Mouse (Mus musculus) B cell, adult 2 months (primary cell): ENCODE results near the gene Fkbpl.

ENCODE experiments used
- DNase-seq, 2 experiments: peaks; one replicate each; pipeline ENCODE4 v3.0.0; 2022

Gene Fkbpl

GRCm38 (mm10) chr17:34627093-34627942 lies 17.2 kb upstream of the Fkbpl start:
- DNase-seq, result peak; percentile 47

- peak in 1 of 2 experiments; percentile 23 for DNase-seq
These were observed 16.5 kb upstream of the Fkbpl start, which contains the start of gene Ppt2 for GRCm38 (mm10) chr17:34627943-34628643. Gene Ppt2 (minus strand): TSS chr17:34628510.

GRCm38 (mm10) chr17:34628644-34628967 lies 16.0 kb upstream of the Fkbpl start:
- DNase-seq, result no peak

- DNase-seq, result no peak
These were observed 15.3 kb upstream of the Fkbpl start, which contains the start of gene Prrt1 for GRCm38 (mm10) chr17:34629221-34629751. Gene Prrt1 (plus strand): TSS chr17:34629533.

GRCm38 (mm10) chr17:34629796-34630603 lies 14.6 kb upstream of the Fkbpl start:
- DNase-seq, result peak; percentile 27 to 36

GRCm38 (mm10) chr17:34630761-34631301 lies 13.7 kb upstream of the Fkbpl start:
- peak in 1 of 2 experiments; percentile 24 for DNase-seq

GRCm38 (mm10) chr17:34631647-34632046 lies 12.9 kb upstream of the Fkbpl start:
- DNase-seq, result no peak

GRCm38 (mm10) chr17:34632261-34632691 lies 12.3 kb upstream of the Fkbpl start:
- peak; percentile 74 to 75 for DNase-seq

GRCm38 (mm10) chr17:34635671-34636070 lies 8.9 kb upstream of the Fkbpl start:
- no peak for DNase-seq

GRCm38 (mm10) chr17:34637459-34637858 lies 7.1 kb upstream of the Fkbpl start:
- no peak for DNase-seq

GRCm38 (mm10) chr17:34639461-34640255 lies 4.9 kb upstream of the Fkbpl start:
- DNase-seq, result no peak

GRCm38 (mm10) chr17:34640778-34641601 lies 3.6 kb upstream of the Fkbpl start:
- no peak for DNase-seq

GRCm38 (mm10) chr17:34641945-34642344 lies 2.6 kb upstream of the Fkbpl start:
- DNase-seq, result no peak

- DNase-seq, result no peak
These were observed 1.2 kb upstream of the Fkbpl start for GRCm38 (mm10) chr17:34643379-34643778.

- DNase-seq, result no peak
These were observed 620 bp upstream of the Fkbpl start for GRCm38 (mm10) chr17:34643944-34644343.

GRCm38 (mm10) chr17:34645256-34645829 lies 779 bp downstream of the Fkbpl start:
- DNase-seq, result no peak

GRCm38 (mm10) chr17:34645831-34646511 lies 1.4 kb downstream of the Fkbpl start:
- no peak for DNase-seq

GRCm38 (mm10) chr17:34646906-34647787 lies 2.6 kb downstream of the Fkbpl start, which contains the start of gene Atf6b:
Gene Atf6b (plus strand): TSS chr17:34647146.
- peak; percentile 88 to 91 for DNase-seq
